Mouse (Mus musculus): ENCODE measurements around the gene Olfr1031.

- TF ChIP-seq CTCF (IDR thresholded peaks at IDR 0.05; ENCODE audit: control insufficient read depth, insufficient read depth, low read length) (no peak), POLR2A (IDR thresholded peaks at IDR 0.05; ENCODE audit: borderline replicate concordance, control insufficient read depth, low read depth, low read length) (no peak)
Measured at GRCm38 (mm10) chr2:85990004-85990403, at the start of gene Olfr1031.

Data from bone marrow, adult 2 months (tissue).